Mouse (Mus musculus) brain, embryonic 14.5 days (tissue): ENCODE results near the gene Prkra.

Experiments
- CTCF ChIP-seq: fragments of 200-500 bp; IDR thresholded peaks from 2 replicates; pipeline ENCODE4 v1.5.1; 2012; ENCODE audit warnings: inconsistent platforms, mild to moderate bottlenecking, moderate library complexity, borderline replicate concordance; ENCODE audit not compliant: insufficient read depth, insufficient read length; ENCODE audit errors: extremely low read depth
- POLR2A ChIP-seq: fragments of 200-500 bp; IDR thresholded peaks from 2 replicates; pipeline ENCODE4 v1.6.1; 2012; ENCODE audit warnings: mild to moderate bottlenecking, inconsistent platforms, borderline replicate concordance; ENCODE audit not compliant: poor library complexity, insufficient read depth, insufficient read length, severe bottlenecking; ENCODE audit errors: extremely low read depth

- no peak for TF ChIP-seq POLR2A
- TF ChIP-seq CTCF, result no peak
Measured at GRCm38 (mm10) chr2:76676401-76677226, 28.8 kb upstream of the Prkra start.
